Mouse (Mus musculus): ENCODE measurements around the gene Gatad1. TPM values are rescaled to one million over a fixed set of nuclear protein-coding genes. Genes with fewer than 3 reads are reported as not detected.

Gatad1 gene
- polyA plus RNA-seq, 1 experiment = not detected

- TF ChIP-seq POLR2A (IDR thresholded peaks at IDR 0.05; ENCODE audit: insufficient read depth, low read depth, low read length) (no peak), CTCF (IDR thresholded peaks at IDR 0.05; ENCODE audit: insufficient read depth, low read depth, low read length) (no peak)
- WGBS = 17% methylated on average over 6 of the region's 6 CpGs
- H3K4me3 ChIP-seq (ENCODE audit: insufficient read depth, low read depth, low read length) = no peak overlapping the region
- no peak overlapping the region for H3K27ac ChIP-seq (ENCODE audit: insufficient read depth, low read depth, low read length)
- H3K4me1 ChIP-seq (ENCODE audit: control insufficient read depth, insufficient read depth, low read length) = peaks cover 2% of the 10 kb centered on the region; the same call in 1 of the 2 replicates
These were observed 10.4 kb downstream of the Gatad1 start for GRCm38 (mm10) chr5:3646539-3646938.

GRCm38 (mm10) chr5:3645326-3645725 lies 11.7 kb downstream of the Gatad1 start:
- 73% methylated on average over 6 of the region's 6 CpGs for WGBS
- H3K27ac ChIP-seq (ENCODE audit: insufficient read depth, low read depth, low read length) = no peak overlapping the region
- no peak overlapping the region for H3K4me3 ChIP-seq (ENCODE audit: insufficient read depth, low read depth, low read length)
- peaks cover 2% of the 10 kb centered on the region; the same call in 1 of the 2 replicates for H3K4me1 ChIP-seq (ENCODE audit: control insufficient read depth, insufficient read depth, low read length)
- no peak for TF ChIP-seq POLR2A (IDR thresholded peaks at IDR 0.05; ENCODE audit: insufficient read depth, low read depth, low read length)
- no peak for TF ChIP-seq CTCF (IDR thresholded peaks at IDR 0.05; ENCODE audit: insufficient read depth, low read depth, low read length)

GRCm38 (mm10) chr5:3644621-3645020 lies 12.4 kb downstream of the Gatad1 start:
- H3K4me3 ChIP-seq (ENCODE audit: insufficient read depth, low read depth, low read length) = no peak overlapping the region
- H3K27ac ChIP-seq (ENCODE audit: insufficient read depth, low read depth, low read length) = no peak overlapping the region
- TF ChIP-seq POLR2A (IDR thresholded peaks at IDR 0.05; ENCODE audit: insufficient read depth, low read depth, low read length) (no peak), CTCF (IDR thresholded peaks at IDR 0.05; ENCODE audit: insufficient read depth, low read depth, low read length) (no peak)
- WGBS = 93% methylated on average over 6 of the region's 6 CpGs
- peaks cover 2% of the 10 kb centered on the region; the same call in 1 of the 2 replicates for H3K4me1 ChIP-seq (ENCODE audit: control insufficient read depth, insufficient read depth, low read length)

- 80% methylated on average over 8 of the region's 8 CpGs for WGBS
- Histone ChIP-seq H3K27ac (ENCODE audit: insufficient read depth, low read depth, low read length) (no peak overlapping the region), H3K4me3 (ENCODE audit: insufficient read depth, low read depth, low read length) (no peak overlapping the region), H3K4me1 (ENCODE audit: control insufficient read depth, insufficient read depth, low read length) (no peaks in the 10 kb centered on the region)
- TF ChIP-seq CTCF (IDR thresholded peaks at IDR 0.05; ENCODE audit: insufficient read depth, low read depth, low read length) = no peak
- TF ChIP-seq POLR2A (IDR thresholded peaks at IDR 0.05; ENCODE audit: insufficient read depth, low read depth, low read length) = no peak
These were observed 21.7 kb downstream of the Gatad1 start for GRCm38 (mm10) chr5:3635286-3635685.

GRCm38 (mm10) chr5:3633951-3634350 lies 23.0 kb downstream of the Gatad1 start:
- Histone ChIP-seq H3K4me1 (ENCODE audit: control insufficient read depth, insufficient read depth, low read length) (no peaks in the 10 kb centered on the region), H3K4me3 (ENCODE audit: insufficient read depth, low read depth, low read length) (no peak overlapping the region), H3K27ac (ENCODE audit: insufficient read depth, low read depth, low read length) (no peak overlapping the region)
- TF ChIP-seq POLR2A (IDR thresholded peaks at IDR 0.05; ENCODE audit: insufficient read depth, low read depth, low read length) = no peak
- WGBS = 75% methylated on average over 4 of the region's 4 CpGs

GRCm38 (mm10) chr5:3633315-3633714 lies 23.7 kb downstream of the Gatad1 start:
- Histone ChIP-seq H3K4me1 (ENCODE audit: control insufficient read depth, insufficient read depth, low read length) (no peaks in the 10 kb centered on the region), H3K27ac (ENCODE audit: insufficient read depth, low read depth, low read length) (no peak overlapping the region), H3K4me3 (ENCODE audit: insufficient read depth, low read depth, low read length) (no peak overlapping the region)
- WGBS = 94% methylated on average over 13 of the region's 13 CpGs
- TF ChIP-seq POLR2A (IDR thresholded peaks at IDR 0.05; ENCODE audit: insufficient read depth, low read depth, low read length) = no peak

- WGBS = 89% methylated on average over 5 of the region's 5 CpGs
- TF ChIP-seq CTCF (IDR thresholded peaks at IDR 0.05; ENCODE audit: insufficient read depth, low read depth, low read length) (no peak), POLR2A (IDR thresholded peaks at IDR 0.05; ENCODE audit: insufficient read depth, low read depth, low read length) (no peak)
These were observed 24.7 kb downstream of the Gatad1 start for GRCm38 (mm10) chr5:3632285-3632684.

GRCm38 (mm10) chr5:3631512-3632271 lies 25.3 kb downstream of the Gatad1 start:
- 58% methylated on average over 16 of the region's 16 CpGs for WGBS
- Histone ChIP-seq H3K4me3 (ENCODE audit: insufficient read depth, low read depth, low read length) (no peak overlapping the region), H3K4me1 (ENCODE audit: control insufficient read depth, insufficient read depth, low read length) (no peaks in the 10 kb centered on the region), H3K27ac (ENCODE audit: insufficient read depth, low read depth, low read length) (no peak overlapping the region)
- no peak for TF ChIP-seq POLR2A (IDR thresholded peaks at IDR 0.05; ENCODE audit: insufficient read depth, low read depth, low read length)
- no peak for TF ChIP-seq CTCF (IDR thresholded peaks at IDR 0.05; ENCODE audit: insufficient read depth, low read depth, low read length)

More at GRCm38 (mm10) chr5:3632285-3632684, 24.7 kb downstream of the Gatad1 start:
- no peaks in the 10 kb centered on the region for H3K4me1 ChIP-seq (ENCODE audit: control insufficient read depth, insufficient read depth, low read length)
- H3K4me3 ChIP-seq (ENCODE audit: insufficient read depth, low read depth, low read length) = no peak overlapping the region
- H3K27ac ChIP-seq (ENCODE audit: insufficient read depth, low read depth, low read length) = no peak overlapping the region

GRCm38 (mm10) chr5:3630055-3630454 lies 26.9 kb downstream of the Gatad1 start:
- H3K27ac ChIP-seq (ENCODE audit: insufficient read depth, low read depth, low read length) = no peak overlapping the region
- no peak for TF ChIP-seq CTCF (IDR thresholded peaks at IDR 0.05; ENCODE audit: insufficient read depth, low read depth, low read length)
- no peak for TF ChIP-seq POLR2A (IDR thresholded peaks at IDR 0.05; ENCODE audit: insufficient read depth, low read depth, low read length)

More at GRCm38 (mm10) chr5:3630055-3630454, 26.9 kb downstream of the Gatad1 start:
- Histone ChIP-seq H3K4me1 (ENCODE audit: control insufficient read depth, insufficient read depth, low read length) (no peaks in the 10 kb centered on the region), H3K4me3 (ENCODE audit: insufficient read depth, low read depth, low read length) (no peak overlapping the region)
- WGBS = 98% methylated on average over 5 of the region's 5 CpGs

Data from olfactory bulb, adult 2 months (tissue).